Mouse (Mus musculus): ENCODE data around the gene Clec1a.

DNA sequence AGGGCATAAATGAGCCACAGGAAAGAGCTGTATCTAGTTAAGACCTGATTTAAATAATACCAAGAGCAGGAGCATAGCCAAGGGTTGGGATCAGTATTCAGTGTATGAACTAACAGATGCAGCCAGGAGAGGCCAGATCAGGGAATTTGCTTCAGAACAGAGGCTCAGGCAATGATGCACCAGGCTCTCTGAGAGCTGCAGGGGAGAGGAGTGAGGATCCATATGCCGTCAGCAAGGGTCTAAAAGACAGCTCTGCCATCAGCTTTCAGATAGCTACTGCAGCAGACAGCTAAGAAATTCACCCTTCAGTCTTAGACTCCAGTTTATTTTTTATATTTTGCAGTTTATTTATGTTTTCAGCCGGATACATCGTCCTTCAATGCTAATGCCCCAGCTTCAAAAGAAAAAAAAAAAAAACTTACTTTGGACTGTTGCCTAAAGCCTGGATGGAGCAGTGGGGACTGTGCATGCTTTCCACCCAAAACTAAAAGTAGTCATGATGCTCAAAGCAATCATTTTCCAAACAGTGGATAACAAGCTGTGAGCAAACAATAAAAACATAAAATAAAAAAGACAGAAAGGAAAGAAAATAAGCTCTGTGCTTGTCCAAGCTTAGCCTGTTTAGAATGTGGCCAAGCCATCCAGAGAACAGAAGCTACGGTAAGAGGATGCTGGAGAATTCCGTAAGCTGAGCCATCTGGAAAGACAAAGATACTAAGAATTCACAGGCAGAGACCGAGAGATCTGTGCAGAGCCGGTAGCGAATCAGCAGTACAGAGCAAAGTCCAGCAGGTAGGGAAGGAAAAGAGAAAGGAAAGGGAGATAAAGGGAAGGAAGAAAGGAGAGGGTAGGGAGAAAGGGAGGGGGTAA lies 28.5 kb upstream of the Clec1a start:
- TF ChIP-seq CTCF (IDR thresholded peaks at IDR 0.05; ENCODE audit: borderline replicate concordance, insufficient read depth, low read depth, low read length) (no peak), POLR2A (IDR thresholded peaks at IDR 0.05; ENCODE audit: borderline replicate concordance, insufficient read depth, low read length) (no peak)
